Mouse (Mus musculus): ENCODE results near the gene Taf9b. TPM values are rescaled to one million over a fixed set of nuclear protein-coding genes. Genes with fewer than 3 reads are reported as not detected.

Taf9b gene
- total and polyA plus RNA-seq, 3 experiments, result 8.0 to 10.1 (median 8.2) TPM

DNA sequence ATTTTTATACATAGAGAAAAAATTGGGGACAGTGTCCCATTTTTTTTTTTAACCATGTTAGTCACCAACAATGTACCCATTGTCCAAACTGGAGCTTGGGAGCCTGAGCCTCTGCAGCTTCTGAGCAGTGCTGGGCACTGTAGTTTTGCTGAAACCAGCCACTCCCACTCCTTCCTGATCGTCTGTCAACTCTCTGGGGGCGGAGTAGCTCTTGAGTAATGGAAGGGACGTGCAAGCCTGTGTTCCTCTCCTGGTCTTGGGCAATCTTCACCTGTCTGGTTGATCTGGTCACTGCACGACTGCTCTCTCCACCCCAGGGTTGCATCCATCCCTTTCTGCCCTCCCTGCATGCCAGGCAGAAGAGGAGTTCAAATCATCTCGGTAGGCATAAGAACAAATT, 57.0 kb downstream of the Taf9b start:
- Histone ChIP-seq H3K9ac (ENCODE audit: low read depth, low read length) (no peak overlapping the region), H3K27me3 (ENCODE audit: control insufficient read depth, insufficient read depth, low read length) (no peaks in the 10 kb centered on the region), H3K4me3 (no peak overlapping the region), H3K36me3 (ENCODE audit: control insufficient read depth, insufficient read depth, low read length) (no peaks in the 10 kb centered on the region), H3K27ac (no peak overlapping the region), H3K4me1 (ENCODE audit: control insufficient read depth, insufficient read depth, low read length) (no peaks in the 10 kb centered on the region), H3K79me2 (replicated peaks; ENCODE audit: control insufficient read depth, insufficient read depth, low read length) (no peaks in the 10 kb centered on the region)
- no peak for TF ChIP-seq CTCF (IDR thresholded peaks at IDR 0.05)
- TF ChIP-seq POLR2A (IDR thresholded peaks at IDR 0.05; ENCODE audit: insufficient read depth, low read depth, low read length), result no peak
- no peak for TF ChIP-seq EP300 (IDR thresholded peaks at IDR 0.05; ENCODE audit: insufficient read depth, low read depth, low read length)
- no peak for DNase-seq
- 46% methylated on average over 5 of the region's 5 CpGs for WGBS
- intact Hi-C loops (cut with DNase I), result no loop called here

Other genes starting within 250 kb of the Taf9b start
- 10 to 100 TPM; 44.0 to 58.3 TPM for gene Magt1, start 209.3 kb downstream of the Taf9b start, total RNA-seq (2021)
- 6.6 and 19.1 TPM in 2 replicates for gene Magt1, start 209.3 kb downstream of the Taf9b start, polyA plus RNA-seq (2012; rRNA removed)
- gene Cox7b, start 205.5 kb downstream of the Taf9b start, total RNA-seq (2021), result 1,000 to 10,000 TPM; 1,564 to 1,777 TPM
- gene Cox7b, start 205.5 kb downstream of the Taf9b start, polyA plus RNA-seq (2012; rRNA removed), result 885 and 1,489 TPM in 2 replicates
- 1 to 10 TPM; 6.7 to 7.3 TPM for gene Atp7a, start 193.9 kb downstream of the Taf9b start, total RNA-seq (2021)
- 1.6 and 3.6 TPM in 2 replicates for gene Atp7a, start 193.9 kb downstream of the Taf9b start, polyA plus RNA-seq (2012; rRNA removed)
- gene Tlr13, start 78.0 kb downstream of the Taf9b start, total RNA-seq (2021), result 1 to 10 TPM; 1.7 to 1.8 TPM
- 0.57 and 0.82 TPM in 2 replicates for gene Tlr13, start 78.0 kb downstream of the Taf9b start, polyA plus RNA-seq (2012; rRNA removed)
- gene Pgk1, start 34.1 kb downstream of the Taf9b start, total RNA-seq (2021), result 100 to 1,000 TPM; 424 to 456 TPM
- gene Pgk1, start 34.1 kb downstream of the Taf9b start, polyA plus RNA-seq (2012; rRNA removed), result 237 and 484 TPM in 2 replicates
- gene Fnd3c2, start 34.2 kb upstream of the Taf9b start, total RNA-seq (2021), result not detected
- gene Fnd3c2, start 34.2 kb upstream of the Taf9b start, polyA plus RNA-seq (2012; rRNA removed), result not detected in 2 replicates